Mouse (Mus musculus): ENCODE results near the gene Crat. TPM values are rescaled to one million over a fixed set of nuclear protein-coding genes. Genes with fewer than 3 reads are reported as not detected.

Gene Crat
- polyA plus RNA-seq, 1 experiment from 2014 or later = 16.3 TPM

DNA sequence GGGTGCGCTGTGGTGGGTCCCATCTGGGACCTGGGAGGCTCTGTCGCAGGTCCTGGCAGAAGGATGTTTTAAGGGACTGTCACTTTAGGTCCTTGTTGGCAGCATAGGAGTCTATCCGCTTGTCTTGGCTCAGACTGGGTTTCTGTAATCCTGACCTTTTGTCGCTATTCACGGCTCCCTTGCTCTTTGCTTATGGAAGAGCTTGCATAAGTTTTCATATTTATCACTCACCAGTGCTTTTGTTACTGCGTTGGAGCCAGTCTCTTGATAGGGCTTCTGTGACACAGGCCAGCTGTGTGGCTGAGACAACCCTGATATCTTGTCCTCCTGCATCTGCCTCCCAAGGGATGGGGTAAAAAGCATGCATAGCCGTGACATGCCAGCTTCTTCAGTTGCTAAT is 36.3 kb downstream of the Crat start:
- no peaks in the 10 kb centered on the region for H3K27me3 ChIP-seq
- ATAC-seq = no peak
- peaks cover 97% of the 10 kb centered on the region for H3K36me3 ChIP-seq (ENCODE audit: poor library complexity, severe bottlenecking)
- H3K9ac ChIP-seq = no peak overlapping the region
- H3K4me3 ChIP-seq = no peak overlapping the region
- H3K4me2 ChIP-seq = no peak overlapping the region
- no peaks in the 10 kb centered on the region for H3K4me1 ChIP-seq
- H3K9me3 ChIP-seq (replicated peaks) = no peaks in the 10 kb centered on the region
- no peak overlapping the region for H3K27ac ChIP-seq
- WGBS = 93% methylated on average over 7 of the region's 7 CpGs

- no peak overlapping the region for H3K27ac ChIP-seq
- H3K4me2 ChIP-seq = no peak overlapping the region
- 85% methylated on average over 5 of the region's 5 CpGs for WGBS
- no peak for ATAC-seq
- H3K4me1 ChIP-seq = no peaks in the 10 kb centered on the region
- peaks cover 96% of the 10 kb centered on the region for H3K36me3 ChIP-seq (ENCODE audit: poor library complexity, severe bottlenecking)
- no peaks in the 10 kb centered on the region for H3K27me3 ChIP-seq
- no peak overlapping the region for H3K9ac ChIP-seq
- H3K9me3 ChIP-seq (replicated peaks) = no peaks in the 10 kb centered on the region
- H3K4me3 ChIP-seq = no peak overlapping the region
These were observed 37.9 kb downstream of the Crat start for GRCm38 (mm10) chr2:30377721-30378120.

DNA sequence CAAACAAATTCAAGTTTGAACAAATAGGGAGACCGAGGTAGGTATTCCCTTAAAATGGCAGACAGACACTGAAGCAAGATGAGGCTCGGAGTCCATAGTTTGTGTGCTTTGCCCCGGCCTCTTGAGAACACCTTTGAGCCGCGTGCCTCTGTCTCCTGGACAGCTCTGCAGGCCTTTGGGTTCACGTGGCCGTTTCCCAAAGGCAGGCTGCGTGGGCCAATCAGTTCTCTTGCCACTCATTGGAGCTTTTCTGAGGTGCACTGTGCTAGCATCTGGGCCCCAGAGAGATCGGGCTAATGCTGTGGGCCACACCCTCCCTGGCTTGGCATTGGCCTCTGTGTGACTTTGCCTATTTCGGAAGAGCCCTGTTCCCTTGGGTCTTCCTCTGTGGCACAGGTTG is 39.7 kb downstream of the Crat start:
- 95% methylated on average over 10 of the region's 10 CpGs for WGBS
- peaks cover 96% of the 10 kb centered on the region for H3K36me3 ChIP-seq (ENCODE audit: poor library complexity, severe bottlenecking)
- no peak for ATAC-seq

GRCm38 (mm10) chr2:30372726-30373125 is 42.9 kb downstream of the Crat start:
- Histone ChIP-seq H3K36me3 (ENCODE audit: poor library complexity, severe bottlenecking) (peaks cover 96% of the 10 kb centered on the region), H3K4me3 (no peak overlapping the region), H3K9me3 (replicated peaks) (no peaks in the 10 kb centered on the region), H3K4me1 (no peaks in the 10 kb centered on the region), H3K27ac (no peak overlapping the region), H3K4me2 (no peak overlapping the region), H3K27me3 (no peaks in the 10 kb centered on the region), H3K9ac (no peak overlapping the region)
- no peak for ATAC-seq
- WGBS = 97% methylated on average over 5 of the region's 5 CpGs

More for the DNA sequence above, 39.7 kb downstream of the Crat start:
- Histone ChIP-seq H3K4me3 (no peak overlapping the region), H3K27ac (no peak overlapping the region), H3K9me3 (replicated peaks) (no peaks in the 10 kb centered on the region), H3K4me2 (no peak overlapping the region), H3K9ac (no peak overlapping the region), H3K27me3 (no peaks in the 10 kb centered on the region), H3K4me1 (no peaks in the 10 kb centered on the region)

GRCm38 (mm10) chr2:30371544-30371943 is 44.1 kb downstream of the Crat start:
- no peak for ATAC-seq
- Histone ChIP-seq H3K4me3 (no peak overlapping the region), H3K4me2 (no peak overlapping the region), H3K9me3 (replicated peaks) (no peaks in the 10 kb centered on the region), H3K4me1 (no peaks in the 10 kb centered on the region), H3K36me3 (ENCODE audit: poor library complexity, severe bottlenecking) (peaks cover 92% of the 10 kb centered on the region), H3K27ac (no peak overlapping the region), H3K27me3 (no peaks in the 10 kb centered on the region), H3K9ac (no peak overlapping the region)
- WGBS = 97% methylated on average over 8 of the region's 8 CpGs

DNA sequence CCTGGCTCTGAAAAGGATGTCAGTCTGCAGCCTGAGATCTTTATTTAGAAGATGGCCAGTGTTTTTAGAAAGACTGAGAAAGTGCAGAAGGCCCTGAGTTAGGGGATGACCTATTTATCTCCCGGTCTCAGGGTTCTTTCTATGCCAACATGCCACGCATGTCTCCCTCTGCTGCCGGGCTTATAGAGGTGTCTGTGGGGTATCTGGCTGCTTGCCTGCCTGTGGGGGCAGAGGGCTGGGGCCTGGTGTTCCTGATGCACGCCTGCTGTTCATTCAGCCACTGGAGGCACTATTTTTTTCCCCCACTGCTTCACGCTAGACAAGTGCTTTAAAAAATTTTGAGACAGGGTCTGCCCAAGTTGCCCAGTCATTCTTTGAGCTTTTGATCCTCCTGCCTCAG is 49.4 kb downstream of the Crat start:
- H3K27ac ChIP-seq = no peak overlapping the region
- ATAC-seq = no peak
- H3K4me1 ChIP-seq = peaks cover 14% of the 10 kb centered on the region
- H3K9ac ChIP-seq = no peak overlapping the region
- 69% methylated on average over 5 of the region's 5 CpGs for WGBS
- H3K4me2 ChIP-seq = no peak overlapping the region
- H3K36me3 ChIP-seq (ENCODE audit: poor library complexity, severe bottlenecking) = peaks cover 43% of the 10 kb centered on the region
- H3K27me3 ChIP-seq = no peaks in the 10 kb centered on the region
- H3K9me3 ChIP-seq (replicated peaks) = no peaks in the 10 kb centered on the region
- H3K4me3 ChIP-seq = no peak overlapping the region

DNA sequence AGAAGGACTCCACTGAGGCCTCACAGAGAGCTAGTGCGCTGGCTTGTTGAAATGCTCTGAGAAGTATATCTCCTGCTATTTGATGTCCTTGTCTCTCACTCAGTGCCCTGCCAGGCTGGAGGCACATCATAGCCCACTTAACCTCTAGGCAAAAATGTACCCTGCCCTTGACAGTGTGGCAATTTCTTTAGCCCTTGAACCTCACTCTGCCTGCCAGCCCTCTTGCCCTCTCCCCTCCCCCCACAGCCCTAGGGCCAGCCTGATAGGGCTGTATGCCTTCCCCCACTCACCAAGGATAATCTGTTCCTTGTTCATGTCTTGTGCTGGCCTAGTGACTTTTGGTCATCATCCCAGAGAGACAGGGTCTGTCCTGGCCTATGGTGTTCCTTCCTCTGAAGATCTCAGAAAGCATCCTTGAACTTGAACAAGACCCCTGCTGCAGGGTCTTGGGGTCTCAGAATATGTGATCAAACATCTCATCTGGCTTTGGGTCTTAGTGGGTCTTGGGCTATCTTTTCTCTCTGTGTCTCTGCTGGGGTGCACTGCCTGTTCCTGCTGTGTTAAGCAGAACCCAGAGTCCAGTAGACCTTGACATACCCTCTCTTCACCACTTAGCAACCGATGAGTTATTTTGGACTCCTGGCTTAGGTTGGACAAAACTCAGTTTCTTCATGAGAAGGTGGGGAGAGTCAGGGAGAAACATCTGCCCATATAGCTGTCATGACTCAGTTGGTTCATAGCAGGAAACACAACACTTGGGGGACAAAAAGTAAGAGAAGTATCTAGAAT is 50.1 kb downstream of the Crat start:
- H3K27ac ChIP-seq = no peak overlapping the region
- H3K4me3 ChIP-seq = peak overlapping the region; percentile 94
- peaks cover 36% of the 10 kb centered on the region for H3K36me3 ChIP-seq (ENCODE audit: poor library complexity, severe bottlenecking)
- peak overlapping the region; percentile 94 for H3K9ac ChIP-seq
- WGBS = 93% methylated on average over 2 of the region's 2 CpGs
- peaks cover 14% of the 10 kb centered on the region for H3K4me1 ChIP-seq
- H3K9me3 ChIP-seq (replicated peaks) = no peaks in the 10 kb centered on the region
- ATAC-seq = no peak
- peak overlapping the region; percentile 97 for H3K4me2 ChIP-seq
- H3K27me3 ChIP-seq = no peaks in the 10 kb centered on the region

DNA sequence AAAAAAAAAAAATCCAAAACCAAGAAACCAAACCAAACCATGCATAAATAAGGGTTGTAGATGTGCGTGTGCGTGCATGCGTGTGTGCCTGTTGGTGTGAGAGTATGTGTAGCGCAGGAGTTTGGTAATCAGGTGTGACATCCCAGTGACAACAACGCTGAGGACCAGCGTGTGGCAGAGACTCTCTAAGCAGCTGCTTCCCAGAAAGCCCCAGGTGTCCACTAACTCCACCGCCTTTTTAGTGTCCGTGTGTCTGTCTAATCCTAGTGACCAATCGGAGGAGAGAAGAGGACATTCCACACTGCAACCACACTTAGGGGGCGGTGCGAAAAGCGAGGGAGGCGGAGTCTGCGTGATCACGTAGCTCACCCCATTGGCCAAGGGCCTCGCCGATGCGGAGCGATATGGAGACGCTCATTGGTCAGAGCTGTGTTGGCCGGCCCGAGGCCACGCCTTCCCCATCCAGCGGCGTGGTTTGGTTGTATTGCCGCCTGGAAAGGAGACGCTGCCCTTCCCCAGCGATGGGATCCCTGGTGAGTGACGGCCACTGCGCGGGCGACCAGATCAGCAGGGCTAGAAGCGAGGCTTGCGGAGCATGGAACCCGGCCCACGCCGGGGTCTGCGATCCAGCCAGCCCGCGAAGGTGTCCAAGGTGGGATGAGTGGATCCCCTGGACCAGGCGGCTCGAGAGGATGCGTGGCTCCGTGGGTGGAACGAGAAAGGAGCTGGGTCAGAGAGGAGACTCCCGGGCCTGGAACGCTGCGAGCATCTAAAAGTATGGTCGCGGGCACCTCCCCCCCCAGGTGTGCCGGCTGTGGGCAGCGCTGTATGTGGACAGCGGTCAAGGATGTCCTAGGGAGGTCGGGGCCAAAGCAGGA is 51.6 kb downstream of the Crat start, which contains the start of gene Miga2:
Miga2 (plus strand) TSS at position 461 of the 878 bp plus-strand sequence.
- peak within 1 kb of the TSS; percentile 97 for H3K4me2 ChIP-seq
- H3K4me1 ChIP-seq = peaks cover 14% of the 10 kb centered on the region
- peak within 1 kb of the TSS; percentile 94 for H3K4me3 ChIP-seq
- H3K36me3 ChIP-seq (ENCODE audit: poor library complexity, severe bottlenecking) = peaks cover 21% of the 10 kb centered on the region
- H3K9ac ChIP-seq = peak within 1 kb of the TSS; percentile 94
- no peaks in the 10 kb centered on the region for H3K27me3 ChIP-seq
- H3K27ac ChIP-seq = peak within 1 kb of the TSS; percentile 59; the same call in 1 of the 2 replicates
- no peaks in the 10 kb centered on the region for H3K9me3 ChIP-seq (replicated peaks)
- WGBS = under 1% methylated on average over 54 of the region's 54 CpGs
- peak; percentile 99 for ATAC-seq

GRCm38 (mm10) chr2:30362865-30363264 is 52.7 kb downstream of the Crat start:
- no peak overlapping the region for H3K27ac ChIP-seq
- peaks cover 10% of the 10 kb centered on the region for H3K36me3 ChIP-seq (ENCODE audit: poor library complexity, severe bottlenecking)
- H3K27me3 ChIP-seq = no peaks in the 10 kb centered on the region
- no peak for ATAC-seq
- peaks cover 23% of the 10 kb centered on the region for H3K4me1 ChIP-seq
- H3K9me3 ChIP-seq (replicated peaks) = no peaks in the 10 kb centered on the region
- H3K9ac ChIP-seq = no peak overlapping the region
- WGBS = 79% methylated on average over 5 of the region's 5 CpGs
- H3K4me3 ChIP-seq = no peak overlapping the region
- H3K4me2 ChIP-seq = no peak overlapping the region

DNA sequence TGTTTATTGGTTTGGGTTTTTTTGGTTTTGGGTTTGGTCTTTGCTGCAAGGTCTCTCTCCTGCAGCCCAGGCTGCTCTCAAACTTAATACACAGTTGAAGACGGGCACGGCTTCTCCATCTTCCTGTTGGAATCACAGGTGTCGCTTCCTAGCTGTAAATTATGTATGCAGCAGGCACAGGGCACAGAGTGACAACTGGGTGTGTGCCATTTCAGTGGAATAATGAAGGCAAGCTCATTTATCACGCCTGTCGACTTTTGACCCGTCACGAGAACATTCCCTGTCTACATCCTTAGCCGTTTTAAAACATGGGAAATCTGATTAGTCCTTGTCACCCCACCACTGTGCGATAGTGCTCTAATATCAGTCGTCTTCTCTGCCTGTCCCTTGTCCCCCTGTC is 55.0 kb downstream of the Crat start:
- ATAC-seq = no peak
- H3K36me3 ChIP-seq (ENCODE audit: poor library complexity, severe bottlenecking) = no peaks in the 10 kb centered on the region
- peaks cover 36% of the 10 kb centered on the region for H3K4me1 ChIP-seq
- no peak overlapping the region for H3K4me3 ChIP-seq
- H3K27me3 ChIP-seq = no peaks in the 10 kb centered on the region
- 84% methylated on average over 10 of the region's 10 CpGs for WGBS
- no peak overlapping the region for H3K4me2 ChIP-seq
- H3K27ac ChIP-seq = no peak overlapping the region
- no peak overlapping the region for H3K9ac ChIP-seq
- H3K9me3 ChIP-seq (replicated peaks) = no peaks in the 10 kb centered on the region

DNA sequence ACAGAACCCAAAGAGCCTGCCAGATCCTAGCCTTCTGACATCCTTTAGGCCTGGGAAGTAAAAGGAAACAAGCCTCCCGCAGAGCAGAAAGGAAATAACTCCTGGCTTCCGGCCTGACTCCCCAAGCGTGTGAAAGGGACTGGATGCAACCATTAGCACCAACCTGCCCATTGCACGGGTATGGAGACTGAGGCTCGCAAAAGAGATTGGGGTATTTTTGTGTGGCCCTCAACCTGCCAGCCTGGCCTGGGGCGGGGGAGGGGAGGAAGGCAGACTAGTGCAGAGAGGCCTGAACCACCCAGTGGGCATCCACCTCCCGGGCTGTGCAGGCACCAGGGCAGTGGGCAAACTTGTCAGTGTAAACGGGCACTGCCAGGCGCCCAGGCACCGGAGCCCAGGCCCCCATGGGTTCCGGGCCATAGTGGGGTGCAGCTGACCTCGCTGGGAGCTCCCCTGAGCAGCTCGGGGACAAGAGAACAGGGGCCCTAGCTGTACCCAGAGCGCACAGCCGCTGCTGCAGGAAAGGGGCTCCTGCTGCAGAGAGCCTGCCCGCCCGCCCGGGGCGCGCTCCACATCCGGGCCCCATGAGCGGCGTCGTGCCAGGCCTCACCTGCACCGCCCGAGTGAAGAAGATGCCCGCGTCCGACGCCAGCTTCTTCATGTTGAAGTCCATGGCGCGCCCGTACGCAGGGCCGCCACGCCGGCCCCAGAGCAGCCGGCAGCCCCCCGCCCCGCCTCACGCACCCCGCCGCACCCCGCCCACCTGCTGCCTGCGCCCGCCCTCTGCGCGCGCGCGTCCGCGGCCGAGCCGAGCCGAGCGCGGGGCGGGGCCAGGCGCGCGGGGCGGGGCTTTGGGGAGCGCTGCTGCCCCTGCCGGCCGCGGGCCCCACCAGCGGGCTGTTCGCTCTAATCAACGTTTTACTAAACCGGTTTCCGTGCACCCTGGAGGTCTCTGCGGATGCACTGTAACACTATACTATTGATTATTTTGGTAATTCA is 56.8 kb downstream of the Crat start, which contains the start of gene Sh3glb2:
Sh3glb2 (minus strand) TSS at position 805 of the 999 bp plus-strand sequence.
- H3K9ac ChIP-seq = peak within 1 kb of the TSS; percentile 83
- H3K4me1 ChIP-seq = peaks cover 24% of the 10 kb centered on the region
- H3K36me3 ChIP-seq (ENCODE audit: poor library complexity, severe bottlenecking) = peaks cover 14% of the 10 kb centered on the region
- peak within 1 kb of the TSS; percentile 49 for H3K27ac ChIP-seq
- peak within 1 kb of the TSS; percentile 58 for H3K4me3 ChIP-seq
- H3K4me2 ChIP-seq = peak within 1 kb of the TSS; percentile 82
- 4% methylated on average over 46 of the region's 73 CpGs for WGBS
- H3K9me3 ChIP-seq (replicated peaks) = no peaks in the 10 kb centered on the region
- no peaks in the 10 kb centered on the region for H3K27me3 ChIP-seq
- ATAC-seq = peak; percentile 78
